Mouse (Mus musculus) kidney, postnatal 14 days (tissue): ENCODE measurements around the gene Btg3.

Source experiments
- DNase-seq: peaks from one replicate; pipeline ENCODE4 v3.0.0; 2022; ENCODE audit warnings: mixed read lengths

The Btg3 gene

GRCm38 (mm10) chr16:78346662-78347327, 30.2 kb downstream of the Btg3 start:
- DNase-seq, result no peak

GRCm38 (mm10) chr16:78343792-78344191, 33.2 kb downstream of the Btg3 start:
- no peak for DNase-seq

GRCm38 (mm10) chr16:78342767-78343166, 34.2 kb downstream of the Btg3 start:
- no peak for DNase-seq

- DNase-seq, result no peak
These were observed 35.6 kb downstream of the Btg3 start for GRCm38 (mm10) chr16:78341356-78341755.

GRCm38 (mm10) chr16:78337226-78337625, 39.8 kb downstream of the Btg3 start:
- DNase-seq, result no peak

GRCm38 (mm10) chr16:78327999-78328398, 49.0 kb downstream of the Btg3 start:
- no peak for DNase-seq

- DNase-seq, result no peak
These were observed 49.4 kb downstream of the Btg3 start for GRCm38 (mm10) chr16:78327562-78327961.

- no peak for DNase-seq
These were observed 50.8 kb downstream of the Btg3 start for GRCm38 (mm10) chr16:78325972-78326848.

- DNase-seq, result no peak
These were observed 54.9 kb downstream of the Btg3 start for GRCm38 (mm10) chr16:78322140-78322539.

GRCm38 (mm10) chr16:78321559-78321958, 55.4 kb downstream of the Btg3 start:
- no peak for DNase-seq

- no peak for DNase-seq
These were observed 57.3 kb downstream of the Btg3 start for GRCm38 (mm10) chr16:78319711-78320110.

- no peak for DNase-seq
These were observed 59.0 kb downstream of the Btg3 start for GRCm38 (mm10) chr16:78317960-78318359.

- DNase-seq, result peak; percentile 59
These were observed 60.1 kb downstream of the Btg3 start for GRCm38 (mm10) chr16:78316849-78317248.

- no peak for DNase-seq
These were observed 63.0 kb downstream of the Btg3 start for GRCm38 (mm10) chr16:78314026-78314425.

GRCm38 (mm10) chr16:78313135-78313887, 63.7 kb downstream of the Btg3 start:
- no peak for DNase-seq

GRCm38 (mm10) chr16:78309258-78309657, 67.7 kb downstream of the Btg3 start:
- no peak for DNase-seq

GRCm38 (mm10) chr16:78307476-78308192, 69.4 kb downstream of the Btg3 start:
- no peak for DNase-seq

GRCm38 (mm10) chr16:78306606-78307005, 70.4 kb downstream of the Btg3 start:
- DNase-seq, result no peak

- DNase-seq, result no peak
These were observed 71.3 kb downstream of the Btg3 start for GRCm38 (mm10) chr16:78305606-78306100.

GRCm38 (mm10) chr16:78302678-78303050, 74.3 kb downstream of the Btg3 start:
- peak; percentile 26 for DNase-seq

GRCm38 (mm10) chr16:78301831-78302677, 74.9 kb downstream of the Btg3 start:
- DNase-seq, result peak; percentile 38
